Mouse (Mus musculus) erythroblast, adult 5-6 weeks (primary cell): Measurements from ENCODE around the gene Mrpl14. TPM values are rescaled to one million over a fixed set of nuclear protein-coding genes. Genes with fewer than 3 reads are reported as not detected.

Experiments used
- ATAC-seq: replicated peaks from 2 replicates; pipeline ENCODE4 v1.8.0; 2016; ENCODE audit warnings: moderate number of reproducible peaks, mild to moderate bottlenecking, moderate TSS enrichment, inconsistent platforms; ENCODE audit not compliant: poor library complexity, low FRiP score, severe bottlenecking
- total RNA-seq, 2 experiments: library from RNA; stranded (forward) in 1 of 2; stranded (reverse) in 1 of 2; fragments of 150-400 nt in 1 of 2; fragments of 200-764, 138-1000 nt in 1 of 2; gene quantifications; 2 replicates each; pipeline versions ENCODE4 v1.2.3 to v1.2.4; 2015 to 2017; ENCODE audit warnings: low replicate concordance in 2 of 2

Gene Mrpl14
- total RNA-seq, 2 experiments from 2014 or later, result 3.4 to 12.5 TPM

DNA sequence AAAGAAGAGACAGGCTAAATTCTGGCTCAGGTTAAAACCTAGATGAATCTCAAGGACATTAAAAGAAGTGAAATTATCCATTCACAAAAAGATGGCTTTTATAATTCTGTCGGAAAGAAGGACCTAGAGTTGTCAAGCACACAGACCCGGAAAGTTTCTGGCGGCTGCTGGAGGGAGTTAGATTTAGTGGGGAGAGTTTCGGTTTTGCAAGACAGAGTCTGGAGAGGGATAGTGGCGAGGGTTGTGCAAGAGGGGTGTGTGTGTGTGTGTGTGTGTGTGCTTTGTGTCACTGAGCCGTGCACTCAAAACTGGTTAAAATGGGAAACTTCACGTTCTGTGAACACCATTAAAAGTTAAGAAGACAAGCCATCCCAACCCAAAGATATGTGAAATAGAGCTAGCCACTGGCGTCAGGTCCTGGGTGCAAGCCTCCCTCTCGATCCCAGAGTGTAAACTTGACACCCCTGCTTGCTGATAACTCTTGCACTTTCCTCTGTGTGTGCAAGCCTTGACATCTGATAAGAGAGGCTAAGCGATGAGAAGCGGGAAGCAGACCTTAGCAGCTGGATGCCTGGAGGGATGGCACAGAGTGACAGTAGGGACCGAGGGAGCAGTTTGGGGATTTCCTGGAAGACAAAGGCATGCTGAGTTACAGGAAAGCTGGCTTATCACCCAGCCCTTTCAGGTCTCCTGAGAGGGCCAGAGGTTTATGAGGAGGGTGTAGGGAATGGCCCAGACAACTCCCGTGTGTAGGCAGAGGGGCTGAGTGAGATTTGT is 56.4 kb downstream of the Mrpl14 start:
- ATAC-seq, result no peak

DNA sequence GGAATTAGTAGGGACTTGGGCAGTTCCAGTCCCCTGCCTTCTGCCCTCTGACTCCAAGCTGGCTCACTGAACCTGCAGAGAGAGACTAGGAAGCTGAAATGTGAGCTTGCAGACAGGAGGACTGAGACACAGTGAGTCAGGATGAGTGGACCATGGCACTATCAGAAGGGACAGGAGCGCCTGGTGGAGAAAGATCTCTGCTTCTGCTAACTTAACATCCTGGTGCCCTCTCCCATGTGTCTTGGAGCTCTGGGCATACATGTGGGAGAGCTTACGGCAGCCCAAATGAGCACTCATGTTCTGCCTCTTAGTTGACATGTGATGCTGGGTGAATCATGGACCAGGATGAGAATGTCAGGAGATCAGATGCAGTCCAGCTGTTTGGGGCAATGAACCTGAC is 59.5 kb downstream of the Mrpl14 start:
- no peak for ATAC-seq

DNA sequence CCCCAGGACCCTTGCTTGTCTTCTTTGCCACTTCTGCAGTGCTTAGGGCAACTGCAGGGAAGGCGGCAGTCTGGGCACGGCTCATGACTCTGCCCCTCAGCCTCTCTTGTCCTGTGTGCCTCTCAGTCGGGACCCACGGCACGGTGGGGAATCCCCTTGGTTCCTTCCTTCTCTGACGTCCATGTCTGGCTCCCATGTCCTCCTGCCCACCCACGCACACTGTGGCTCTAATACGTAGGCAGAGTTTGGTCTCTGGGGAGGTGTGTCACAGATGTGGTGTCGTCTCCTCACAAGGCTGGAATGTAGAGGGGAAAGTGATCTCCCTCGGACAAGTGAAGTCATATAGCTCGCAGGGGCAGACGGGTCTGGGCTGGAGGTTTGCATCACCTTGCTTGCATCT is 60.6 kb downstream of the Mrpl14 start:
- ATAC-seq, result no peak

DNA sequence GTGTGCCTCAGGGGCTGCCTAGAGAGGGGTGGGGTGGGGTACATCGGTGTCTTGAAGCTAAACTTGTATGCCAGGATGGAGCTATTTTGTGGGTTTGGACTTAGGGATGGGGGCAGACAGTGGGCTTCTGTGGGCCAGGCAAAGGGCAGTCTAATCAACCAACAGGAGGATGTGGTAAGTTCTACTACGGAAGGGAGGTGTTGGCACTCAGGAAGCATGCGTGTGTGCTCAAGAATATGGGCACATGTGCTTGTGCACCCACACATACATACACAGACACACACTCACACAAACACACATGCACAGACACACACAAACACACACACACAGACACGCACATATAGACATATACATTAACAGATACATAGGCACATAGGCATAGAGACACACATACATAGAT is 61.2 kb downstream of the Mrpl14 start:
- no peak for ATAC-seq

Other genes starting within 250 kb of the Mrpl14 start
- not detected in 2 replicates for gene Spats1, start 210.9 kb upstream of the Mrpl14 start, total RNA-seq (2015; ENCODE audit: low replicate concordance)
- gene Spats1, start 210.9 kb upstream of the Mrpl14 start, total RNA-seq (2017; ENCODE audit: low replicate concordance), result 1.4 and 5.6 TPM in 2 replicates
- 2.7 TPM in 1 of 2 replicates, not detected in the other for gene Aars2, start 179.5 kb upstream of the Mrpl14 start, total RNA-seq (2015; ENCODE audit: low replicate concordance)
- 1.5 and 3.7 TPM in 2 replicates for gene Aars2, start 179.5 kb upstream of the Mrpl14 start, total RNA-seq (2017; ENCODE audit: low replicate concordance)
- gene Tcte1, start 162.9 kb upstream of the Mrpl14 start, total RNA-seq (2015; ENCODE audit: low replicate concordance), result not detected in 2 replicates
- gene Tcte1, start 162.9 kb upstream of the Mrpl14 start, total RNA-seq (2017; ENCODE audit: low replicate concordance), result not detected in 2 replicates
- not detected in 2 replicates for gene Tmem151b, start 136.6 kb upstream of the Mrpl14 start, total RNA-seq (2015; ENCODE audit: low replicate concordance)
- gene Tmem151b, start 136.6 kb upstream of the Mrpl14 start, total RNA-seq (2017; ENCODE audit: low replicate concordance), result not detected in 2 replicates
- gene Nfkbie, start 130.6 kb upstream of the Mrpl14 start, total RNA-seq (2015; ENCODE audit: low replicate concordance), result 1.5 and 1.7 TPM in 2 replicates
- gene Nfkbie, start 130.6 kb upstream of the Mrpl14 start, total RNA-seq (2017; ENCODE audit: low replicate concordance), result 1.1 and 1.5 TPM in 2 replicates
- 16.5 and 25.2 TPM in 2 replicates for gene Slc35b2, start 122.4 kb upstream of the Mrpl14 start, total RNA-seq (2015; ENCODE audit: low replicate concordance)
- 2.2 and 21.7 TPM in 2 replicates for gene Slc35b2, start 122.4 kb upstream of the Mrpl14 start, total RNA-seq (2017; ENCODE audit: low replicate concordance)
- gene Hsp90ab1, start 113.1 kb upstream of the Mrpl14 start, total RNA-seq (2015; ENCODE audit: low replicate concordance), result 192 and 222 TPM in 2 replicates
- gene Hsp90ab1, start 113.1 kb upstream of the Mrpl14 start, total RNA-seq (2017; ENCODE audit: low replicate concordance), result 246 and 293 TPM in 2 replicates
- gene Slc29a1, start 86.7 kb upstream of the Mrpl14 start, total RNA-seq (2015; ENCODE audit: low replicate concordance), result 15.9 and 34.5 TPM in 2 replicates
- gene Slc29a1, start 86.7 kb upstream of the Mrpl14 start, total RNA-seq (2017; ENCODE audit: low replicate concordance), result 32.9 and 46.5 TPM in 2 replicates
- gene Mymx, start 84.2 kb upstream of the Mrpl14 start, total RNA-seq (2015; ENCODE audit: low replicate concordance), result not detected in 2 replicates
- not detected in 2 replicates for gene Mymx, start 84.2 kb upstream of the Mrpl14 start, total RNA-seq (2017; ENCODE audit: low replicate concordance)
- 0.96 and 1.0 TPM in 2 replicates for gene Capn11, start 27.0 kb upstream of the Mrpl14 start, total RNA-seq (2015; ENCODE audit: low replicate concordance)
- 0.94 and 0.98 TPM in 2 replicates for gene Capn11, start 27.0 kb upstream of the Mrpl14 start, total RNA-seq (2017; ENCODE audit: low replicate concordance)
- 2.5 and 5.2 TPM in 2 replicates for gene Tmem63b, start 583 bp downstream of the Mrpl14 start, total RNA-seq (2015; ENCODE audit: low replicate concordance)
- 0.43 and 3.9 TPM in 2 replicates for gene Tmem63b, start 583 bp downstream of the Mrpl14 start, total RNA-seq (2017; ENCODE audit: low replicate concordance)
- not detected in 2 replicates for gene 1600014C23Rik, start 47.5 kb downstream of the Mrpl14 start, total RNA-seq (2015; ENCODE audit: low replicate concordance)
- not detected in 2 replicates for gene 1600014C23Rik, start 47.5 kb downstream of the Mrpl14 start, total RNA-seq (2017; ENCODE audit: low replicate concordance)